Mouse (Mus musculus): ENCODE measurements at regions not wholly inside any gene's neighbourhood (a gene's known extent, or its start where the extent isn't known, plus 50 kb on each side); places are given as distances from the start of the nearest gene placed in this dataset.

- ATAC-seq (ENCODE audit: low FRiP score, low TSS enrichment), result no peak
- Histone ChIP-seq H3K27me3 (ENCODE audit: insufficient read depth, low read length) (no peaks in the 10 kb centered on the region), H3K9me3 (ENCODE audit: low read length) (no peaks in the 10 kb centered on the region), H3K4me3 (ENCODE audit: low read length) (no peak overlapping the region), H3K36me3 (ENCODE audit: insufficient read depth, low read length) (no peaks in the 10 kb centered on the region), H3K9ac (replicated peaks; ENCODE audit: low read length) (no peak overlapping the region), H3K27ac (ENCODE audit: low read length) (no peak overlapping the region), H3K4me2 (replicated peaks; ENCODE audit: low read depth, low read length) (no peak overlapping the region), H3K4me1 (ENCODE audit: insufficient read depth, low read length) (no peaks in the 10 kb centered on the region)
- WGBS, result 73% methylated on average over 11 of the region's 11 CpGs
These were observed 99.3 kb upstream of the Fut8 start for GRCm38 (mm10) chr12:77138506-77139201.

DNA sequence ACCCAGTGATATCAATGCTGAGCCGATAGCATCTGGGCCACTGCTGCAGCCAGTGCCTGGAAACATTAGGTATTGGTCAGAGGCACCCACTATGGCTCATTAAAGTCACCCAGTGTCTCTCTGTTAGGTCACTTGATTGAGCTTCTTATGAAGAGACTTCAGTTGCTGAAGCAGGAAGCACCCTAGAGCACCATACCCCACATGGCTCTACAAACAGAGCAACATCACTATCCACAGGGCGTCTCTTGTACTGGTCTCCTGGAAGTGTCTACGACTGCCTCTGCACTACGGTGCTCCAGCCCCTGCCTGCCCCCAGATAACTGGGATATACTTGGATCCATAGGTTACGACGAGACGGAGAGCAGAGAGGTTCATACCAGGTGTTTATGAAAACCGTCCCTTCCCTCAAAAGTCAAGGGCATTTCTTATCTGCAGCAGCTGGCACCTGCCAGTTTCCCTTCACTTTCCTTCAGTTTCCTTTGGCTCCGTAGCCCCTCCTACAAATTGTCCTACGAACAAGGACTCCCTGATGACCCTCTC, 100.6 kb upstream of the Fut8 start:
- 93% methylated on average over 10 of the region's 10 CpGs for WGBS
- Histone ChIP-seq H3K4me3 (ENCODE audit: low read length) (no peak overlapping the region), H3K9me3 (ENCODE audit: low read length) (no peaks in the 10 kb centered on the region), H3K9ac (replicated peaks; ENCODE audit: low read length) (no peak overlapping the region), H3K4me1 (ENCODE audit: insufficient read depth, low read length) (no peaks in the 10 kb centered on the region), H3K27ac (ENCODE audit: low read length) (no peak overlapping the region), H3K36me3 (ENCODE audit: insufficient read depth, low read length) (no peaks in the 10 kb centered on the region), H3K27me3 (ENCODE audit: insufficient read depth, low read length) (no peaks in the 10 kb centered on the region), H3K4me2 (replicated peaks; ENCODE audit: low read depth, low read length) (no peak overlapping the region)
- ATAC-seq (ENCODE audit: low FRiP score, low TSS enrichment), result no peak

DNA sequence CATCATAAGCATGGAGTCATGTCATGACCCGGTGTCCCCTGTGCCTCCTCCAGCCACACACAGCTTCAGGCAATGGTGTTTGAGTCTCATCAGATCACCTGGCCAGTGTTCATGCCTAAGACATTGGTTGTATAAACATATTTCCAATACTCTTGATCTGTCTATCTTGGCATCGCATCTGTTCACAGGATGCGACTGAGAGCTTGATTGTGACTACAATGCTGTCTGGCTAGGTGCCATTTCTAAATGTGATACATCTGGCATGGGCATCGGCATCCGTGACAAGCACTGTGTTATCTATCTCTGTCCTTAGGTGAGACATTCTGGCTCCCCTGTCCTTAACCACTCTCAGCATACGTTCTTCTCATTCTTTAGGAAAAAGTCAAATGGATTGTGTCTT, 102.3 kb upstream of the Fut8 start:
- ATAC-seq (ENCODE audit: low FRiP score, low TSS enrichment), result no peak
- H3K9me3 ChIP-seq (ENCODE audit: low read length), result no peaks in the 10 kb centered on the region
- 0 out of 2 replicates have a peak, but pooled peaks cover 4% of the 10 kb centered on the region for H3K4me1 ChIP-seq (ENCODE audit: insufficient read depth, low read length)
- H3K4me3 ChIP-seq (ENCODE audit: low read length), result no peak overlapping the region
- no peak overlapping the region for H3K4me2 ChIP-seq (replicated peaks; ENCODE audit: low read depth, low read length)
- H3K9ac ChIP-seq (replicated peaks; ENCODE audit: low read length), result no peak overlapping the region
- H3K27me3 ChIP-seq (ENCODE audit: insufficient read depth, low read length), result no peaks in the 10 kb centered on the region
- H3K36me3 ChIP-seq (ENCODE audit: insufficient read depth, low read length), result no peaks in the 10 kb centered on the region
- no peak overlapping the region for H3K27ac ChIP-seq (ENCODE audit: low read length)
- WGBS, result 94% methylated on average over 6 of the region's 6 CpGs

GRCm38 (mm10) chr12:77135067-77135466, 102.9 kb upstream of the Fut8 start:
- no peak overlapping the region for H3K27ac ChIP-seq (ENCODE audit: low read length)
- 0 out of 2 replicates have a peak, but pooled peaks cover 4% of the 10 kb centered on the region for H3K4me1 ChIP-seq (ENCODE audit: insufficient read depth, low read length)
- no peaks in the 10 kb centered on the region for H3K9me3 ChIP-seq (ENCODE audit: low read length)
- H3K4me2 ChIP-seq (replicated peaks; ENCODE audit: low read depth, low read length), result no peak overlapping the region
- no peaks in the 10 kb centered on the region for H3K27me3 ChIP-seq (ENCODE audit: insufficient read depth, low read length)
- no peak overlapping the region for H3K4me3 ChIP-seq (ENCODE audit: low read length)
- WGBS, result 90% methylated on average over 3 of the region's 3 CpGs
- no peak for ATAC-seq (ENCODE audit: low FRiP score, low TSS enrichment)
- no peaks in the 10 kb centered on the region for H3K36me3 ChIP-seq (ENCODE audit: insufficient read depth, low read length)
- no peak overlapping the region for H3K9ac ChIP-seq (replicated peaks; ENCODE audit: low read length)

GRCm38 (mm10) chr12:77134306-77135010, 103.5 kb upstream of the Fut8 start:
- H3K36me3 ChIP-seq (ENCODE audit: insufficient read depth, low read length), result no peaks in the 10 kb centered on the region
- H3K27ac ChIP-seq (ENCODE audit: low read length), result no peak overlapping the region

DNA sequence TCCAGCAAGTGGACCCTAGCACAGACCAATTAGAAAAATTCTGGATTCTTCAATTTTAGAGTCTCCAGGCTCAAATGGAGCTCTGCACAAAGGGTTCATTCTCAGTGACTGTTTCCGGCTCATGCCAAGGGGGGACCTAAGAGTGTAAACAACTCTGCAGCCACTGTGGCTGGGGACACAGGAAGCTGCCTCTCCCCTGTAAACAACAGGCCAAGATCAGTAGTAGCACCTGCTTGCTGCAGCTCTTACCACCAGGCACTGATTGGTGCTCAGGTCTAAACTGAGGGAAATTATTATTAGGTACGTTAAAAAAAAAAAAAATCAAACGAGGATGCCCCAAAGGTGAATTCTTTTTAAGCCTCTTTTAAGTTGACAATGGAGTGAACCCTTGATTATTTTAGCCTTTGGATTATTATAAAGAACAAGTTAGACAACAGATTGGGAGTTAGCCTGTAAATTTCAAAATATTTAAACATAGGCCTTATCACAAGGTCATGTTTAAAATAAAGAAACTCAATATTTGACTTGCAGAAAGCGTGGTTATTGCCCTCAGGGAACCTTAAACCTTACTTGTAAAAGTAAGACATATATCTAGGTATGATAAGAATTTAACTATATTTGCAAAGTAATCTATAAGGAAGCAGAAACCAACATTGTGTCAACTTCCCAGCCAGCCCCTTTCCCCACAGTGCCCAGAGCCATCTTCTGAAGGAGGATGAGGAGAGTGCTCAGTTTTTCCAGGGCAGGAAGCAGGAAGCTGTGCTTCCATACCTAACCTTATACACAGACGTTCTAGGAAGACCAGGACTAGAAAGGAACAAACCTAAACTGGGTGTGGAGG, 104.2 kb upstream of the Fut8 start:
- WGBS, result 74% methylated on average over 5 of the region's 5 CpGs
- H3K4me1 ChIP-seq (ENCODE audit: insufficient read depth, low read length), result 0 out of 2 replicates have a peak, but pooled peaks cover 4% of the 10 kb centered on the region
- H3K4me3 ChIP-seq (ENCODE audit: low read length), result no peak overlapping the region
- no peak overlapping the region for H3K9ac ChIP-seq (replicated peaks; ENCODE audit: low read length)
- ATAC-seq (ENCODE audit: low FRiP score, low TSS enrichment), result no peak
- H3K9me3 ChIP-seq (ENCODE audit: low read length), result no peaks in the 10 kb centered on the region
- no peaks in the 10 kb centered on the region for H3K36me3 ChIP-seq (ENCODE audit: insufficient read depth, low read length)
- H3K4me2 ChIP-seq (replicated peaks; ENCODE audit: low read depth, low read length), result no peak overlapping the region
- no peak overlapping the region for H3K27ac ChIP-seq (ENCODE audit: low read length)
- H3K27me3 ChIP-seq (ENCODE audit: insufficient read depth, low read length), result no peaks in the 10 kb centered on the region

More at GRCm38 (mm10) chr12:77134306-77135010, 103.5 kb upstream of the Fut8 start:
- no peak overlapping the region for H3K4me3 ChIP-seq (ENCODE audit: low read length)
- H3K9ac ChIP-seq (replicated peaks; ENCODE audit: low read length), result no peak overlapping the region
- no peaks in the 10 kb centered on the region for H3K27me3 ChIP-seq (ENCODE audit: insufficient read depth, low read length)
- no peak for ATAC-seq (ENCODE audit: low FRiP score, low TSS enrichment)
- no peak overlapping the region for H3K4me2 ChIP-seq (replicated peaks; ENCODE audit: low read depth, low read length)
- 0 out of 2 replicates have a peak, but pooled peaks cover 4% of the 10 kb centered on the region for H3K4me1 ChIP-seq (ENCODE audit: insufficient read depth, low read length)
- no peaks in the 10 kb centered on the region for H3K9me3 ChIP-seq (ENCODE audit: low read length)
- 63% methylated on average over 9 of the region's 9 CpGs for WGBS

GRCm38 (mm10) chr12:77131328-77131727, 106.6 kb upstream of the Fut8 start:
- H3K4me1 ChIP-seq (ENCODE audit: insufficient read depth, low read length), result 0 out of 2 replicates have a peak, but pooled peaks cover 4% of the 10 kb centered on the region
- no peak overlapping the region for H3K4me2 ChIP-seq (replicated peaks; ENCODE audit: low read depth, low read length)
- no peaks in the 10 kb centered on the region for H3K36me3 ChIP-seq (ENCODE audit: insufficient read depth, low read length)
- H3K27ac ChIP-seq (ENCODE audit: low read length), result no peak overlapping the region
- H3K4me3 ChIP-seq (ENCODE audit: low read length), result no peak overlapping the region
- no peak overlapping the region for H3K9ac ChIP-seq (replicated peaks; ENCODE audit: low read length)
- no peak for ATAC-seq (ENCODE audit: low FRiP score, low TSS enrichment)
- no peaks in the 10 kb centered on the region for H3K9me3 ChIP-seq (ENCODE audit: low read length)
- 56% methylated on average over 7 of the region's 7 CpGs for WGBS
- H3K27me3 ChIP-seq (ENCODE audit: insufficient read depth, low read length), result no peaks in the 10 kb centered on the region

DNA sequence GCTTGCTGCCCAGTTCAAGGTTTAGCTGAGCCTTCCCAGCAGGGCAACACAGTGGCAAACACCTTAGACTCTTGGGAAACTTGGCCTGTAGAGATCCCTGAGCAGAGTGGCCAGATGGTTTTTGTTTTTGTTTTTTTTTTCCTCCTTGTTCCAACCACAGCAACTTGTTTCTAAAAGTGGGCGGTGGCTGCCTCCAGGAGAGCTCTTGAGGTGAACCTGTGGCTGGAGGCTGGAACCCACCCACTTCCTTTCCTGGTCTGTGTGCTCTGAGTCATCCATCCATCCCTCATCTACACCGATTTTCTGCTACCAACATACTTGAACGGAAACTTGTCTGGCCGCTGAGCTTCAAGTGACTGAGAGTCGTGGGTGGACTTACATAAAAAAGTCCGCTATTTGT, 107.4 kb upstream of the Fut8 start:
- 71% methylated on average over 6 of the region's 6 CpGs for WGBS
- H3K36me3 ChIP-seq (ENCODE audit: insufficient read depth, low read length), result no peaks in the 10 kb centered on the region
- 0 out of 2 replicates have a peak, but pooled peaks cover 4% of the 10 kb centered on the region for H3K4me1 ChIP-seq (ENCODE audit: insufficient read depth, low read length)
- ATAC-seq (ENCODE audit: low FRiP score, low TSS enrichment), result no peak
- H3K9ac ChIP-seq (replicated peaks; ENCODE audit: low read length), result no peak overlapping the region
- no peak overlapping the region for H3K4me2 ChIP-seq (replicated peaks; ENCODE audit: low read depth, low read length)
- no peaks in the 10 kb centered on the region for H3K9me3 ChIP-seq (ENCODE audit: low read length)
- H3K27ac ChIP-seq (ENCODE audit: low read length), result no peak overlapping the region
- no peak overlapping the region for H3K4me3 ChIP-seq (ENCODE audit: low read length)
- no peaks in the 10 kb centered on the region for H3K27me3 ChIP-seq (ENCODE audit: insufficient read depth, low read length)

DNA sequence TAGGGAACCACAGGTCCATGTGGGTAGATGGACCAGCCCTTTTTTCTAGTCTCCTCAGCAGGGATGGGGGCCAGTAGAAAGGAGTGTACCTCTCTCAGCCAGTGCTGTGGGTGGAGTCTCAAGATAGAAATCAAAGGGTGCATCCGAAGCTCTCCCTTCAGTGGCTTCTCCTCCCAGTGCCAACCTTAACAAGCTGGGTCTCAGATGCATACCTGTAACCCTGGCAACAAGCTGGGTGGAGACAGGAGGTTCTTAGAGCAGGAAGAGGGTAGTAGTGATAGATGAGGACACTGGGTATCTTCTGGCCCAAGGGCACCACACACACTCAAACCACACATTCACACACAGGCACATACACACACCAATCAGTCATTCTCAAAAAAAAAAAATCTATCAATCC, 113.7 kb upstream of the Fut8 start:
- H3K27ac ChIP-seq (ENCODE audit: low read length), result no peak overlapping the region
- H3K4me2 ChIP-seq (replicated peaks; ENCODE audit: low read depth, low read length), result no peak overlapping the region
- H3K9me3 ChIP-seq (ENCODE audit: low read length), result no peaks in the 10 kb centered on the region
- ATAC-seq (ENCODE audit: low FRiP score, low TSS enrichment), result no peak
- H3K27me3 ChIP-seq (ENCODE audit: insufficient read depth, low read length), result no peaks in the 10 kb centered on the region
- 70% methylated on average over 1 of the region's 1 CpGs for whole genome bisulfite sequencing
- no peaks in the 10 kb centered on the region for H3K36me3 ChIP-seq (ENCODE audit: insufficient read depth, low read length)
- no peak overlapping the region for H3K4me3 ChIP-seq (ENCODE audit: low read length)
- no peak overlapping the region for H3K9ac ChIP-seq (replicated peaks; ENCODE audit: low read length)
- no peaks in the 10 kb centered on the region for H3K4me1 ChIP-seq (ENCODE audit: insufficient read depth, low read length)

Measured in kidney, embryonic 16.5 days (tissue).